Mouse (Mus musculus): ENCODE data around the gene Dlgap1. TPM values are rescaled to one million over a fixed set of nuclear protein-coding genes. Genes with fewer than 3 reads are reported as not detected.

Dlgap1 gene
- polyA plus RNA-seq (2012; ENCODE audit: insufficient read depth, low replicate concordance) = not detected in 2 replicates

- H3K4me3 ChIP-seq (replicated peaks) = peak within 1 kb of the TSS; percentile 82
- peaks cover 22% of the 10 kb centered on the region for H3K9me3 ChIP-seq
- no peaks in the 10 kb centered on the region for H3K36me3 ChIP-seq (replicated peaks; ENCODE audit: low read length)
- H3K4me1 ChIP-seq = peaks cover 7% of the 10 kb centered on the region
- TF ChIP-seq FLI1 (IDR thresholded peaks at IDR 0.05; ENCODE audit: low read length) = no peak
- H3K27me3 ChIP-seq (replicated peaks) = peaks cover 27% of the 10 kb centered on the region
These were observed at the start of gene Dlgap1 for GRCm38 (mm10) chr17:69969021-69969815. Dlgap1 (plus strand) TSS chr17:69969073.

DNA sequence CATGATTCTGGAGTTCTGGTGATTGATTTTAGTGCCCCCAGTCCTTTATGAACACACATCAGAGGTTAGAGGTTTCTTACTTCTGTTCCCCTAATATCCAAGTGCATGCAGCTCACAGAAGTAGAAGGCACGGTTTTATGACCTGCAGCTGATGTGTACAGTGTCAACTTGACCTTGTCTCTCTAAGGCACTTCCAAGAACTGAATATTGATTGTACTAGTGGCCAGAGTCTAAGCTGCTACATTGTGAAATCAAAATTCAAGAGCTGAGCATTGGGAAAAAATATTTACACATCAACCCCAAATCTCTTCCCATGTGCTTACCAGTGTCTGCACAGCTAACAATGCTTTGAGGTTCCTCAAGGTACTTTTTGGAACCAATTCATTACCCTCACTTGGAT is 13.9 kb upstream of the Dlgap1 start:
- Histone ChIP-seq H3K4me3 (replicated peaks) (no peak overlapping the region), H3K9me3 (peaks cover 4% of the 10 kb centered on the region; the same call in 1 of the 2 replicates), H3K36me3 (replicated peaks; ENCODE audit: low read length) (no peaks in the 10 kb centered on the region), H3K27me3 (replicated peaks) (no peaks in the 10 kb centered on the region), H3K4me1 (no peaks in the 10 kb centered on the region)
- TF ChIP-seq FLI1 (IDR thresholded peaks at IDR 0.05; ENCODE audit: low read length) (no peak), GATA1 (IDR thresholded peaks at IDR 0.05; ENCODE audit: borderline replicate concordance, low read length) (no peak)

- Histone ChIP-seq H3K4me1 (peaks cover 7% of the 10 kb centered on the region), H3K36me3 (replicated peaks; ENCODE audit: low read length) (no peaks in the 10 kb centered on the region), H3K4me3 (replicated peaks) (no peak overlapping the region), H3K9me3 (peaks cover 22% of the 10 kb centered on the region), H3K27me3 (replicated peaks) (peaks cover 27% of the 10 kb centered on the region)
- TF ChIP-seq FLI1 (IDR thresholded peaks at IDR 0.05; ENCODE audit: low read length) (no peak), GATA1 (IDR thresholded peaks at IDR 0.05; ENCODE audit: borderline replicate concordance, low read length) (no peak)
These were observed 1.2 kb downstream of the Dlgap1 start for GRCm38 (mm10) chr17:69969816-69970750.

- Histone ChIP-seq H3K4me1 (peaks cover 7% of the 10 kb centered on the region), H3K9me3 (peaks cover 25% of the 10 kb centered on the region), H3K27me3 (replicated peaks) (peaks cover 27% of the 10 kb centered on the region), H3K36me3 (replicated peaks; ENCODE audit: low read length) (no peaks in the 10 kb centered on the region), H3K4me3 (replicated peaks) (no peak overlapping the region)
- TF ChIP-seq GATA1 (IDR thresholded peaks at IDR 0.05; ENCODE audit: borderline replicate concordance, low read length) (no peak), FLI1 (IDR thresholded peaks at IDR 0.05; ENCODE audit: low read length) (no peak)
These were observed 4.2 kb downstream of the Dlgap1 start for GRCm38 (mm10) chr17:69973081-69973480.

GRCm38 (mm10) chr17:69973991-69974390 is 5.1 kb downstream of the Dlgap1 start:
- TF ChIP-seq FLI1 (IDR thresholded peaks at IDR 0.05; ENCODE audit: low read length) (no peak), GATA1 (IDR thresholded peaks at IDR 0.05; ENCODE audit: borderline replicate concordance, low read length) (no peak)
- no peaks in the 10 kb centered on the region for H3K36me3 ChIP-seq (replicated peaks; ENCODE audit: low read length)
- H3K4me3 ChIP-seq (replicated peaks) = no peak overlapping the region
- H3K9me3 ChIP-seq = peaks cover 20% of the 10 kb centered on the region
- peaks cover 7% of the 10 kb centered on the region for H3K4me1 ChIP-seq
- peaks cover 21% of the 10 kb centered on the region for H3K27me3 ChIP-seq (replicated peaks)

GRCm38 (mm10) chr17:69982236-69982923 is 13.5 kb downstream of the Dlgap1 start:
- Histone ChIP-seq H3K27me3 (replicated peaks) (no peaks in the 10 kb centered on the region), H3K36me3 (replicated peaks; ENCODE audit: low read length) (no peaks in the 10 kb centered on the region), H3K4me3 (replicated peaks) (no peak overlapping the region), H3K9me3 (peaks cover 16% of the 10 kb centered on the region), H3K4me1 (no peaks in the 10 kb centered on the region)
- no peak for TF ChIP-seq GATA1 (IDR thresholded peaks at IDR 0.05; ENCODE audit: borderline replicate concordance, low read length)
- no peak for TF ChIP-seq FLI1 (IDR thresholded peaks at IDR 0.05; ENCODE audit: low read length)

DNA sequence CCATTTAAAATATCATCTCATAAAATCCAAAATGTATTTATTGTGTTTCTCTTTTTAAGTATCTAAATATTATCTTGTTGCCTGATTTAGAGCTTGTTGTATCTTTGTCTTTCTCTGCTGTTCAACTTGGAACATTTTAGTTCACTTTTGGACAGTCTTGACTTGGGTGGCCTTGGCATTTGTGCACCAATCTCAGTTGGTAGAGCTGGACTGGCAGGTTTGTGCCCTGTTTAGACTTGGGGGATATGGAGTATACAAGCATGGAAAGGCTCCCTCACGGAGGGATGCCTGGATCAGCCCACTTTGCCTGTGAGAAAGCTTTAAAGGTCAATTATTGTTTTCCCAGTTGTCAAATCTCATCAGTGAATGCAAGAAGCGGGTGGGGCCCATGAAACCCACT is 27.5 kb downstream of the Dlgap1 start:
- H3K36me3 ChIP-seq (replicated peaks; ENCODE audit: low read length) = no peaks in the 10 kb centered on the region
- no peak overlapping the region for H3K4me3 ChIP-seq (replicated peaks)
- TF ChIP-seq GATA1 (IDR thresholded peaks at IDR 0.05; ENCODE audit: borderline replicate concordance, low read length) (no peak), FLI1 (IDR thresholded peaks at IDR 0.05; ENCODE audit: low read length) (no peak)
- no peaks in the 10 kb centered on the region for H3K4me1 ChIP-seq
- H3K27me3 ChIP-seq (replicated peaks) = no peaks in the 10 kb centered on the region
- H3K9me3 ChIP-seq = peaks cover 12% of the 10 kb centered on the region

- H3K9me3 ChIP-seq = peaks cover 15% of the 10 kb centered on the region; the same call in 1 of the 2 replicates
- no peak overlapping the region for H3K4me3 ChIP-seq (replicated peaks)
- TF ChIP-seq GATA1 (IDR thresholded peaks at IDR 0.05; ENCODE audit: borderline replicate concordance, low read length) (no peak), FLI1 (IDR thresholded peaks at IDR 0.05; ENCODE audit: low read length) (no peak)
These were observed 33.2 kb downstream of the Dlgap1 start for GRCm38 (mm10) chr17:70002026-70002425.

GRCm38 (mm10) chr17:70004628-70005027 is 35.8 kb downstream of the Dlgap1 start:
- Histone ChIP-seq H3K4me1 (no peaks in the 10 kb centered on the region), H3K36me3 (replicated peaks; ENCODE audit: low read length) (no peaks in the 10 kb centered on the region), H3K27me3 (replicated peaks) (no peaks in the 10 kb centered on the region), H3K4me3 (replicated peaks) (no peak overlapping the region), H3K9me3 (peaks cover 12% of the 10 kb centered on the region; the same call in 1 of the 2 replicates)
- TF ChIP-seq FLI1 (IDR thresholded peaks at IDR 0.05; ENCODE audit: low read length) (no peak), GATA1 (IDR thresholded peaks at IDR 0.05; ENCODE audit: borderline replicate concordance, low read length) (no peak)

More at GRCm38 (mm10) chr17:70002026-70002425, 33.2 kb downstream of the Dlgap1 start:
- H3K36me3 ChIP-seq (replicated peaks; ENCODE audit: low read length) = no peaks in the 10 kb centered on the region
- no peaks in the 10 kb centered on the region for H3K27me3 ChIP-seq (replicated peaks)
- H3K4me1 ChIP-seq = no peaks in the 10 kb centered on the region
